Mouse (Mus musculus): ENCODE data around the gene Zfp683.

DNA sequence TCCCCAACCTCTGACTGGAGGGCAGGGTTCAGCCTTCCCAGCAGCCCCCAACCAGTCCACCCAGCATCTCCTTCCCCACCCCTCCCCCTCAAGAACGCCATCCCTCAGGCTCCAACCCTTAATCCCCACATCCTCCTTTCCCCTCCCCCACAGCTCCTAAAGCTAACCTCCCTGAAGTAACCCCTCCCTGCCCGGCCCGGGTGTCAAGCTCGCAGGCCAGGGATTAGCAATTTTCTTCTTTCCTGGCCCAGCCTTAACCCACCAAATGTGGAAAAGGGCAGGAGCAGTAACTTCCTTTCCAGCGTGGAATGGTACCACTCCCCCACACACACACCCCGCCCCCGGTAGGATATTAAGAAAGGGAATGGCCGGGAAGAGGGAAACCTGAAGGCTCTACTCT, 36.9 kb upstream of the Zfp683 start:
- TF ChIP-seq CTCF (IDR thresholded peaks at IDR 0.05; ENCODE audit: low read depth) (no peak), EP300 (IDR thresholded peaks at IDR 0.05; ENCODE audit: low read depth) (no peak)

Measured in heart, postnatal 0 days (tissue).